Mouse (Mus musculus) bone marrow macrophage, adult 2 months (primary cell): ENCODE results near the gene Aspa.

Experiments used
- CTCF ChIP-seq: IDR thresholded peaks from 2 replicates; pipeline ENCODE4 v1.5.1; 2012; ENCODE audit warnings: low read depth, mild to moderate bottlenecking, low read length, moderate library complexity
- POLR2A ChIP-seq: IDR thresholded peaks from 2 replicates; pipeline ENCODE4 v1.6.1; 2012; ENCODE audit warnings: mild to moderate bottlenecking, low read depth, low read length, borderline replicate concordance

GRCm38 (mm10) chr11:73260457-73260856, 68.9 kb downstream of the Aspa start:
- TF ChIP-seq CTCF (no peak), POLR2A (no peak)
